Mouse (Mus musculus): ENCODE data around the gene St3gal4.
A peak's percentile ranks its signal among the peaks of the same experiment; 100 is the strongest.

The St3gal4 gene

DNA sequence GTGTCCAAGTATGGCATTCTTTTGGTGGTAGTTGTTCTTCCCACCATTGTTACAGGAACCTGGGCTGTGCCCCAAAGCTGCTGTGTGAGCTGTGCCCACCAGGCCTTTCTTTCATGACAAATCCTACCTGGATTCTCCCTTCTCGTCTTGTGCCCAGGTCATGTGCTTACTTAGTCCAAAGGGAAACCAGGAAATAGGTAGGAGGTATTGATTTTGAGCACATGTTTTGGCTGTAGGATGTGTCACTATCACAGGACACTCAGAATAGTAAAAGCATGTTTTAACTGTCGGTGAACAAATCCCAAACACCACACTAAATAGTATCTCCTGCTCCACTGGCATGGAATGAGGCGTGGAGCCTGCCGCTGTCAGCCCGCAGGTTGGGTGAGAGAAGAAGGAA lies 8.5 kb upstream of the St3gal4 start:
- DNase-seq: no peak

DNA sequence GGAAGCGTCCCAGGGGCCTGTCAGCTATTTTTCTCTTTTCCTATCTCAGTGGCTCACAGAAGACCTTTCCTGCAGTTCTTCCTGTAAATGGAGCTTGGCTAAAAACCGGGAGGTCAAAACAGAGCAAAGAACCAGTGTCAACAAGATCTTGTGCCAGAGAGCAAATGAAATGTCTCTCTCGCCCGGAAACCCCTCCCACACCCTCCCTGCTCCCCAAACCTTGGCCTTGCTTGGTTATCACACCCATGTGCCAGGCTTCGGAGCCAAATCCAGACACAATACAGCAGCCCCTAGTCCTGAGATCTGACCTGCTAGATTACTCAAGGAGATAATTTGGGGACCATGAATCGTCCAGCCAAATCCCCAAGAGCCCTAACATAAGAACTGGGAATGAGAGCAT lies 8.1 kb upstream of the St3gal4 start:
- DNase-seq: no peak

DNA sequence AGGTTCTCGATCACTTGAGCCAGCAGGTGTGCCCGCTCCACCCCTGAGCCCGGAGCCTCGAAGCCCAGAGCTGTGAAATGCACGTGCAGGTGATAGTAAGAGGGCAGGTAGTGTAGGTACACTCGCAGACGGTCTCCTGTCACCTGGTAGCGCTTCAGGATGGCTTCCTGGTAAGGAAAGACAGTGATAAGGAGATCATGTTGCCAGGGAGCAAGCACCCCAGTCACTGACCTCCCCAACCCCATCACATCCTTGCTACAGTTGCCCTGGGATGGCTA lies 5.5 kb upstream of the St3gal4 start:
- no peak for DNase-seq

DNA sequence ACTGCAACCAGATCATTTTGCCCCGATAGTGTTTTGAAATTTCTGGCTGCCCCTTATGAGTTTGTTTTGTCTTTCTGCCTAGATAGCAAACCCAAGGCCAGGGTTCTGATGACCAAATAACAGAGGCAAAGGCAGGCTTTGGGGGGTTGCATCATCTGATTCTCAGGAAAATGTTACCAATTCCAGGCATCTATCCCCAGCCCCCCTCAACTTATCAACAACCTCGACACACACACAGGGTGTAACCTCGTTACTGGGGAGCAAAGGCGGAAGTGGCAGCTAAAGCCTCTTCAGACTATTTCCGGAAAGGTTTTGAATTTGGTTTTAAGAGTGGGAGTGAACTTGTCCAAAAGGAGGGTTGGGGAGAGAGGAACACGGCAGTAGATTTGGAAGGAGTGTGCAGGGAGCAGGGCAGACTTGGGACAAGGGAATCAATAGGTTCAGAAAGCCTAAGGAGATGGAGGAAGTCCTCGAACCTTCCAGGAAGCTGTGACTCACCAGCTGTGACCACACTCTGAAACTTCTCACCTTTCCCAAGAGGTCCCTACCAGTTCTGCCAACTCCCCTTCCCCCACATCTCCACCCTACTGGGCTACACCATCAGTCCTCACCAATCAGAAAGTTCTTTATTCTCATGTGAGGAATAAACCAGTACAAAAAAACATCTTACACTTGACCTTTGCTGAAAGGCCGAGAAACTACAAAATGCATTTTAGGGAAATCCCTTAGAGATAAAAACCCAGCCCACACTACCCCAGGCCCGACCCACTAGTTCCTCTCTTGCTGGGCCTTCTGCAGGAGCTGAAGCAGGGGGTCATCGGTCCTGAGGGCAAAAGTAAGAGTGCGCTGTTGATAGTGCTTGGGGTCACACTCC lies 5.0 kb upstream of the St3gal4 start:
- DNase-seq: no peak

DNA sequence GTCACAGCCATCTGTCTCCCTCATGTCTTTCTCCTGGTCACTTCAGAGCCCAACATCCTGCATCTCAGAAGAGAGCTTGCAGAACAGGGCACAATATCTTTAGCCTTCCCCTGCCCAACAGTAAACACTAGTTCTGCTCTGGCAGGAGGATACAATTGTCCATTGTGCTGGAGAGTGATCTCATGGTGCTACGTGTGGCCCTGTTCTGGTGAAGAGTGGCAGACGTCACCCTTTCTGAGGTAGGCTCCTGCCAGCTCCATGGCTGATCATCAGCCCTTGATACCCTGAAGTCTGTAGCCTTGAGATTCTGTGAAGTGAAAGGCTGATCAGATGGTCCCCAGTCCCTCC lies 4.4 kb upstream of the St3gal4 start:
- no peak for DNase-seq

DNA sequence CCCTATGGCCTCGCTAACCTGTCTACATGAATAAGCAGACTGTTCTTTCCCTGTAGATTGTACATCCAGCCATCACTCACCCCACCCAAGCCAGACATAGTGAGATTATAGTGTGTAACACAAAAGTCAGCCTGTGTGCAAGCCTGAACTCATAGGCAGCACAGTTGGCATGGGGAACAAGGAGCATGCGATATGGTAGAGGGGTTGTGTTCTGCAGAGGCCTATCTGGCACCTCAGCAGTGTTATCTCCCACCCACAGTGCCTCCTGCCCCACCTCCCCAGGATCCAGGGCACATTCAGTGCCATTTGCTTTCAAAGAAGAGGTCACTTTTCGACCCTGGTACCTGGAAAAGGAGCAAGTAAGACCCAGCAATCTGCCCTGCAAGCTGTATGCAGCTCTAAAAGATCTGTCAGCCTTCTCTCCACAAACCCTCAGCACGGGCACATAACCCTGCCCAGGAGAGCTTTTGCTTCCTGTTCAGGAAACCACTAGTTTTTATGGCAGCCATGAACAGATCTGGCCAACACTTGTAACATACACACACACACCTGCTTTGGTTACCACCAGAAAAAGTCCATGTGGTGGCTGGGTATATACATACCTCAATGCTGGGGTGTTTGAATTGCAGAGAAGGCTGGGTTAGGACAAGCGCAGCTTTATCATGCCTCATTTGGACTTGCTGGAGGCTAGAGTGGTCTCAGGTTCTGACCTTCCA lies 3.6 kb upstream of the St3gal4 start:
- no peak for DNase-seq

DNA sequence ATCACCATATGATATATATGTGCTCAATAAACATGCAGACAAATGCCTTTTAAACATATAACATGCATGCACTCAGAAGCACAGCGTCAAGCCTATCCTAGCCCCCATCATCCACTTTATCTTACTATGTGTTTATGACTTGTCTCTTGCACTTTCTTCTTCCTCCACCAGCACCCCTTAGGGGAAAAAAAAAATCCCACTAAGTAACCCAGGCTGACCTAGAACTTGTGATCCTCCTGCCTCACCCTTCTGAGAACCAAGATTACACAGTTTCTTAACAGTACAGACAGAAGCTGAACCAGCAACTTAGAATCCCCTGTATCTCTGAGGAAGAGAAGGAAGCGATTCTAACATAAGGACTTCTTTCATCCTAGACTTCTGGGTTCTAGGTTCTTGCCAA lies 505 bp downstream of the St3gal4 start:
- DNase-seq: no peak

DNA sequence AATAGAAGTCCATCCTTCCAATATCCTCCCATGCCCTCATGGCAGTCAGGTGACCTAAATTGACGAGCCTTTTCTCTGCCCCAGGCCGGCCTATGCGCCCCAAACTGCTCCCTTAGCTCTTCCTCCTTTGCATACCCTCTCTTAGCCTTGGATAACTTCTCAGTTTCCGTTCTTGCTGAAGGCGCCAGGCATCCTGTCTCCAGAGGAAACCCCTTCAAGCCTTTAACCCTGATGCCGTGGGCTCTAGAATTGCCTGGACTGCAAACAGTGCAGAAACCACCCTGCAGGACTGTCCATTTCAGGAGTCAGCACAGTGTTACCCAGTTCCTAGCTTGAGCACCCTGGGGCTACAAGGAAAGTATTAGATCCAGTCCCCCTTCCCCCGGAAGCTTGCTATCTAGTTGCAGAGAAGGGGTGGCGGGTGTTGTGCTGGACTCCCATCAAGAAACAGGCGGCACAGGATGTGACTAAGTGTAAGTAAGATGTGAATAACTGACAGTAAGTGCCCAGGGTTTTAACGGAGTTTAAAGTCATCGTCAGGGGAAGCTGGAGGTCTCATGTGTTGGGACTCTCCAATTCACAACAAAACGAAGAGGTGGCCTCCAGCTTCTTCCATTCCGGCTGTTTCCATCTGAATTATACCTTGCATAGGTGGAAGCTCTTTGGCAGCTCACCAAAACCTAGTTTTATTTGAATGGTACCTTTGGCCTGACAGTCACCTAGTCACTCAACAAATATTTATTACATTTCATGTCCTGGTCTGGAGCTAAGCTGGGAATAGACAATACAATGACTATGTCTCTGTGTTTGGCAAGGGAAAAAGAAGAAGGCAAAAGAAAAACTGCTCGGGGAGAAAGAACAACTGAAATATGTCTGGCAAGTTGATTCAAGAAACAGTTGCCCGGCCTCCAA lies 1.4 kb downstream of the St3gal4 start:
- DNase-seq: no peak

DNA sequence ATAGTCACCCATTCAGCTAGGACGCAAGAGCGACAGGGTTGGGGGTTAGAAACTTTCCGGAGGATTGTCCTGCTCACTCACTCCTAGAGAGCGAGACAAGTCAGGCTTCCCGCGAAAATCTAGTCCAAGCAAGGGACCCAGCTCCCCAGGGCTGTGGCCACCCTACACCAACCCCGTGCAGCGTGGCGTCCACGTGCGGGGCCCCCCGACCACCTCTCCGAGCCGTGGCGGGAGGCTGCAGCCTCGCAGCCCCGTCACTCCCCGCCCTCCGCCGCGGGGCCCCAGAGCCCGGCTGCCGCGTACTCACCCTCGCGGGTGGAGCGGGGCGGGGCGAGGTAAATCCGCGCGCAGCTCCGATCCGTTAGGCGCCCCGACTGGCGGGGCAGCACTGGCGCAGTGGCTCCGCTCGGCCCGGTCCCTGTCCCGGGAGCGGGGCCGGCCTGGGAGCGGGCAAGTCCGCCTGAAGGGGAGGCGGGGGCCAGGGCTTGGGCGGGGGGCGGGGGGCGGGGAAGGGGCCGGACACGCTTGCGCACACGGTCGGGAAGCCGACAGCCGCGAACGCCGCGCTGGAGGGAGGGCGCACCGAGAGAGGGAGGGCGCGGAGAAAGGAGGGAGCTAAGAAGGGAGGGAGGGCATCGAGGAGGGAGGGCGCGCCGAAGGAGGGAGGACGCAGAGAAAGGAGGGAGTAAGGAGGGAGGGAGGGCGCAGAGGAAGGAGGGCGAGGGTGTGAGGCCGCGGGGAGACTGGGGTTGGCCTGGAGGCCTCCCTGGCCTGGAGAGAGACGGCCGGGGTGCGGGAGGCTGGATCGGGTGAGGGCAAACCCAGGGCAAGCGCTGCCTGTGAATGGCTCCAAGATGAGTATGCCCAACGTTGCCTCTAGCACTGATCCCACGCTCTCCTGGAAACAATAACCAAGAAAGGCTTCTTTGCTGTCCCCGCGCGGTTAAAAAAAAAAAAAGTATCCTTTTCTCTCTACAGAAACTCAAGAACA lies 2.4 kb downstream of the St3gal4 start:
- DNase-seq: peak; percentile 77 to 80

DNA sequence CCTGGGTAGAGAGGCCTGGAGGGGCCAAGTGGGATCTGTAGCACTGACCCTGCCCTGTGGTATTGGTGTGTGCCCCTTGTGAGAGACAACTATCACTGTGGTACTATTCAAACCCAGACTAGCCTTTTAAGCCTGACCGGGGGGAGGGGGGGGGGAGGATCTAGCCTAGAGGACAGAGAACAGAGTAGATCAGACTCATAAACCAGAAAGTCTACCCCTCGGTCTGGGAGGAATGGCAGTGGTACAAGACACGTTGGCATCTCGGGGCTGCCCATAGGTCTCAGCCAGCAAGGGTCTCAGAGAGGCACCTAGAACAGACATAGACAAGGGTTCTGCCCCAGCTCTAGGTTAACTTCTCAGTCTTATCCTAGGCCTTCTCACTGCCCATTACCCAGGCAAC lies 3.3 kb downstream of the St3gal4 start:
- no peak for DNase-seq

DNA sequence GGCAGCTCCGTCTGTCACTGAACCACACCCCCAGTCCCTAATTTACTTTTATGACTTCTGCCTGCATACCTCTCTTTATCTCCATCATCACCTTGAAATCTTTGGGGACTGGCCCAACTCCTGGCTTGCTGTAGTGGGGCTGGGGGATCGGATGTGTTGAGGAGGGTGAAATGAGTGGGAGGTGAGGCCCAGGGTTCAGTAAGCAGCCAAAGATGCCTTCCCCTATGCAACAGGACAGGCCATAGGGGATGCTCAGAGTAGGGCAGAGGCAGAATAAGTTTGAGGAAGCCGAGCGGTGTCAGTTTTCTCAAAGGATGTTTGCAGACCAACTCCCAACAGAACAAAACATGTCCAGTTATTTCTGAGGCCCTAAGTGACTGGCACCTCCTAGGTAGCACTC lies 3.8 kb downstream of the St3gal4 start:
- DNase-seq: no peak

DNA sequence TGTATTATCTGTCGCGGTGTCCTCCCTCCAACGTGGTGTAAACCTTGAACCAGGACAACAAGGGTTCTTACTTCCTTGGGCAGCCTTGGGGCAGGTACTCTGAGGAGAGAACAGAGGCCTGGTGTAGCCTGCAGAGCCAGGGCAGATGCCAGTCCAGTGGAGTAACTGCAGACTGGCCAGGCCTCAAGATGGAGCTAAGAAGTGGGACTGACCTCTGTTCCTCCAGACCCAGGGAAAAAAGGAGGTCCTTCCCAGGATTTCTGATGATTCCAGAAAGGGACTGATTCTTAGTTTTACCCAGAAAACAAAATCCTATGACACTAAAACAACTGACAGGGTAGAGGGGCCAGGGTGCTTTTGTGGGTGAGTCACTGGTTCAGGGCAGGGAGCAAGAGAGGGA lies 4.8 kb downstream of the St3gal4 start:
- no peak for DNase-seq

DNA sequence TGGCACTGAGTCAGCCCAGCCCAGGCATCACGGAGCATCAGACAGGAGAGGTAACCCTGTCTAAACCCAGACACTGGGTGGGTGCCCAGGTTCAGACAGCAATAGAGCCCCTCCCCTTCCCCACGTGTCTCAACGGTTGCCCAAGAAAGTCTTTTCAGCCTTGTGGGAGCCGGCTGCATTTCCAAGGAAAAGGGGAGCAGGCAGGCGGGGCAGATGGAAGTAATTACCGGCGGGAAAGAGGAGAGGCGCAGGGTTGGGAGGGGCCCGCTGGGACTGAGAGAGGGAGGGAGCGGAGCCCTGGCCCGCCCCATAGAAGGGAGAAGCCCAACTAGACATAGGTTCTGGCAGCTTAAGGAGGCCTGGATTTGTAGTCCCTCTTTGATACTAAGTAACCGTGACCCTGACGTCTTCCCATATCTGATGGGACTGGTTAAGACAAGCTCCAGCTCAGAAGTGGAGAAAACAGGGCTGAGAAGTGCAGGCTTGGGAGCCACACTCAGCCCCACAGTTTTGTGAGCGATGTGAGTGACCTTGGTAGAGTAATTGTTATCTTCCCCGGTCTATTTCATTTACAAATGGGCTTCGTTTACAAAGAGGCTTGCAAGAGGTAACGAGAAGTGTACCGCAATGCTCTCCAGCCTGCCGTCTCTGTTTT lies 7.0 kb downstream of the St3gal4 start:
- DNase-seq: peak in 1 of 2 experiments; percentile 41

DNA sequence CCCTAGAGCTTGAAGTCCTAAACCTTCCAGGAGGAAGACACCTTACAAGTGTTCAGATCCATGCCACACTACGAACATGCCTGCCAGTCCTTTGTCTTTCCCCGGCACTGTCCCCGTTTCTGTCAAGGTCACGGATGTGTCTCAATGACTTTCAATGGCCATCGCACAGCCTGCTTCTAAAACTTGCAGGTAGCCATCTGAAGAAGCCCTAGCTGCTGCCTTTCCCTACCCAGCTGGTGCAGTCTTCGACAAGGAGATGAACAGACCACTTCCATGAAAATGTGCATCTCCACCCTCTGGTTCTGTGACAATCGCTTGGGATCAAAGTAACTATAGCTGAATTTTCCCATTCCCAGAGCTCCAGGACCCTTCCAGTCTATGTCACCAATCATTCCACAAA lies 7.6 kb downstream of the St3gal4 start:
- no peak for DNase-seq

DNA sequence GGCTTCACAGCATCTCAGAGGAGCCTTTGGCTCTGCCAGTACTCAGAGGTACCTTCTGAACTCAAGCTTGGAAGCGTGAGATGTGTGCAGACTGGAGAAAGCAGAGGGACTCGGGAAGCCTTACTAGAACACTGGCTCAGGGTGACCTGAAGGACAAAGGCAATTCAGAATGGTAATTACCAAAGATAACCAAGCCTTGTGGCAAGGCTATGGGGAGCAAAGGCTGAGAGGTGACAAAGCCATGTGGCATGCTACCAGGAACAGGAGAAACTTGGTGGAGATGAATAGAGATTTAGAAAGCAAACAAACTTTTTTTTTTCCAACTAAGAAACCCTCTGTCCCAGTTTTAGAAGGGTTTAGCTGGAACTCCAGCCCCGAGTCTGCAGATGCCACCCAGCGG lies 8.5 kb downstream of the St3gal4 start:
- DNase-seq: no peak

DNA sequence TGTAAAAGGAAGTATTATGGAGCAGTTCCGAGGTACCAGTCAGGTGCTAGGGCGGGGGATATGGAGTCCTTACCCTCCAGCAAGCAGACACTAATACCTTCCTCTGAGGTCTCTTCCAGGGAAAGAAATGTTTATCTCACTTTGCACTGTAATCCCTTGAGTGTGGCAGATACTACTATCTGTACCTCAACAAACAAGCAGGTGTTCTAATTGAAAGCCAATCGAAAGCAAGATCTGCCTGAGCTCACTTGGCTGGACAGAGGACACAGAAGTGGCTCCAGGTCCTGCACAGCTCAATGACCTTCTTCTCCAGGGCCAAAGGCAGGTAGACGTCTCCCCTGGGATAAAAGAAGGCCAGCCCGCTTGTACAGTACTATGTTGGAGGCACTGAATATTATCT lies 9.0 kb downstream of the St3gal4 start:
- no peak for DNase-seq

DNA sequence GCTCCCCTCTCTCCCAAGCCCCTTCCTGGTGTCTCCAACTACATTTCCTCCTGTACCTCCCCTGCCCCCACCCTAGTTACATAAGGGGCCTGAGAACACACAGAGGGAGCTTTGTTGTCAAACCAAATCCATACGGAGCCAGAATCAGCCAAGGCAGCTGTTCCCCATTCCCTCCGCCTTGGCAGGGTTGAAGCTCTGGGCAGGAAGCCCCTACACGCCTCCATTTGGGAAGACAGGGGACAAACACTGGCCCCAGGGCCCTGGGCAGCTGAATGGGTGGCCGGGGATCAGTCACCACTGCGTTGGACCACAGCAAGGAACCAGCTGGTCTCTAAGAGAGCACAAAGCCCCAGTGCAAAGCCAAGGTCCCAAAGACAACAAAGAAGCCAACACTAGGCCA lies 10.2 kb downstream of the St3gal4 start:
- peak; percentile 38 to 50 for DNase-seq

DNA sequence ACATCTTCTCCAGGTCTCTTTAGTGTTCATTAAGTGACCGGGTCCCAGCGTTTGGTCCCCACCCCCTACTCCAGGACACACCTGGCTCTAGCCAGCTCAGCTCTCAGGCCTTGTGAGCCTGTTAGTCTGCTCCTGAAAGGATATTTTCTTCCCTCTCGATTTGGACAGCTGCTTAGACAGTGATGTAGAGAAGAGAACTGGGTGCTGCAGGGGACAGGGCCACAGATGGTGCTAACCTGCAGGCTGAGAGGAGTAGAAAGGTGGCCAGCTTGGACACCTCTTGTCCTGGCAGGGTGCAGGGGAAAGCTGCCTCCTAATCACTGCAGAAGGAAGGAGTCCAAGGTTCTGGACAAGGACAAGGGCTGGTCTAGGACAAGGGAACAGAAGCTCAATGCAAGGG lies 11.0 kb downstream of the St3gal4 start:
- DNase-seq: peak in 1 of 2 experiments; percentile 48

DNA sequence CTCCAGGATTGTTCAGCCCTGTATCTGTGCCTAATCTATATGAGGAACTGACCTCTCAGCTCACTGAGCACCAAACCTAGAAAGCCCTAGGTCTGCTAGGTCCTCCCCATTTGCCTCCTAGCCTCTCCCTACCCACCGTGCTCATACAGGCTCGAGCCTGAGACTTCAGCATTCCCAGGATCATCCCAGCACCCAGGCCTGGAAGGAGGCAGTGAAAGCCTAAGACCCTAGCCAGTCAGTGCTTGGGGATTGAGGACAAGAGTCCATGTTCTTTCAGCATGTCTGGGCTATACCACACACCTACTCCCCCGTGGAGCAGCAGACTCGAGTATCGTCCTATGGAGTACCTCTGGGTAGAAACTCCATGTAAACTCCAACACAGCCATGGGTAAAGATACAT lies 11.7 kb downstream of the St3gal4 start:
- no peak for DNase-seq

DNA sequence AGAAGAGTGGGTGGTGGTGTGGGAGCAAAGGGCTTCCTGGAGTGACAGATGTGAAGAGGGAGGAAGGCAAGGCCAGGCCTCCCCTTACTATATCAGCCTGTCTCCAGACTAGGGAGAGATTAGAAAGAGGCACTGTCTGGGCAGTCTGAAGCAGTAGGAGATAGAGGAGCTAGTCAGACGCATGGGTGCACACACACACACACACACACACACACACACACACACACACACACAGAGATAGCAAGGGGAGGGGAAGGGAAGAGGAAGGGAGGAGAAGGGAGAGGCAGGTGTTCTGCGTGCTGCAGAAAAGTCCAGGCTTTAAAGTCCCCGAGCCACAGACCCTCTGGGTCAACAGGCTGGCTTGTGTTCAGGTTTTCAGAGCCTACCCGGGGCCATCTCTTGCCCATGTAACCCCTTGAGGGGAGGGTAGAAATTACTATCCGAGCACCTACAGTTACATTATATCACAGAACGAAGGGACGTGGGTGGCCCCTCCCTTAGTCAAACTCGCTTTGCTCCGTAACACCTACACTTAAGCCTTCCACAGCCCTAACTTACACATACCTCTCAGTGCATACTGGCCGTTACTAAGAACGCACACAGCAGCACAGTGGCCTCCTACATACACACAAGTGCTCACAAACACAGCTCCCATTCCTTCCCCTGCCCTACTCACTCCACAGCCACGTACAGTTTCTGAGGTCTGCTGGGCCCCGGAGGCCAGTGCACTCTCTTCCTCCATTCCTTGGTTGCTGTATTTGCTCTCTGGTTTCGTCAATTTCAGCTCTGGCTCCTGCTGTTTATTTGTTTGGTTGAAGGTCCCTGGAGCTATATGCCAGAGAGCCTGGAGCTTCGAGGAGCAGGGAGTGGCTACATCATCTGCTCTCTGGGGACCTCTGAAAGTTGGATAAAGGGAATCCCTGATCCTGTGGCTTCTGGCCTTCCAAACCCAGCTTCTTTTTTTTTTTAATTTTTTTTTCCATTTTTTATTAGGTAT lies 12.9 kb downstream of the St3gal4 start:
- no peak for DNase-seq

DNA sequence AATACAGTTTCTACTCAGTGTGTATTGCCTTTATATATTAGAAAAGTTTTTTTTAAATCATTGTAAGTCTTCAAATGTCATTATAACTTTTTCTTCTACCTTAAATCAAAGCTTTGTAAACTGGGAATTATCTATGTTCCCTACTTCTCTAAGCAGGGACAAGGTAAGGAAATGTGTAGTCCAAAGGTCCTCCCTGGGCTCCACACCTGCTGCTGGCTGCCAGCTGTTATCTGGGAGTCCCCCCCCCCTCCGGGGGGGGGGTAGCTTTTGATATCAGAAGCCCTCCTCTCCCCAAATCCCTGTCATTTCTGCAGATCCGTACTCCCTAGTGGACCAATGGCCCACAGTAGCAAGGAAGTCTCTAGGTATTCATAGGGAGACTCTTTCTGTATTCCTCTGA lies 13.6 kb downstream of the St3gal4 start:
- no peak for DNase-seq
